Mouse (Mus musculus) cerebellum, postnatal 4 days (tissue): Measurements from ENCODE around the gene Nek9.

Source experiments
- DNase-seq, 2 experiments: peaks; one replicate each; pipeline ENCODE4 v3.0.0; 2022; ENCODE audit warnings: low spot score in 2 of 2, mixed read lengths in 1 of 2

Gene Nek9

DNA sequence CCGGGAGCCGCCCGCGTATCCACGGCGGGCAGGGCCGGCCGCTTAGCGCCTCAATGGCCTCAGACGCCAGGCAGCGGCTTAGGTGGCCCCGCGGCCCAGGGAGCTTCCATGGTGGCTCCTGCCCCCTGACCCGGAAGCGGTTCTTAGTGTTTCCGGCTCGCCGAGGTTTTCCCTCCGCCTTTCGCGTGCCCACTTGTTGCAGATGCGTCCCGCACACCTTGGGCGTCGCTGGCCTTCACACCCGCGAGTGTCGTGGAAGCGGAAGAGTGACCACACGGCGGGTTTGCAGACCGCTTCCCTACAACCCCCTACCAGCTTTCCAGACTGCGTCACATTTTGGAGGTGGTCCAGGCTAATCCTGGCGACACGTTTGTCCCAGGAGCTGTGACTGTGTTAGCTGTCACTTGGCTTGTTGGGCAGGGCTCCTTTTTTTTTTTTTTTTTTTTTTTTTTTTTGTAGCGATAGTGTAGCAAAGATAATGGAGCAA, at the start of gene Nek9:
Nek9 (minus strand) TSS at position 120 of the 487 bp plus-strand sequence.
- peak; percentile 92 to 95 for DNase-seq

DNA sequence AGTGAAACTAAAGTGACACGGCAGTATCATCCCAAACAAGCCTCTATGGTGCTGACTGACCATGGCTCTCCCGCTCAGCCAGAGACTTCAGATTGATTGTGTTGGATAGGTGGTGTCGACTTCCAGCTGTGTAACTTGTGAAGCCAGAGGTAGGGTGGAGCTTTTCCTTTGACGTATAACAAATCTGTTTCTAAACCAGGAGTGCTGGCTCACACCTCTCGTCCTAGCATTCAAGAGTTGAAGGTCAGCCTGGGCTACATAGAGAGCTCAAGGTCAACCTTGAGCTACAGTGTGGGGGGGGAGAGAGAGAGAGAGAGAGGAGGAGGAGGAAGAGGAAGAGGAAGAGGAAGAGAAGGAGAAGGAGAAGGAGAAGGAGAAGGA, 46.8 kb upstream of the Nek9 start:
- no peak for DNase-seq

DNA sequence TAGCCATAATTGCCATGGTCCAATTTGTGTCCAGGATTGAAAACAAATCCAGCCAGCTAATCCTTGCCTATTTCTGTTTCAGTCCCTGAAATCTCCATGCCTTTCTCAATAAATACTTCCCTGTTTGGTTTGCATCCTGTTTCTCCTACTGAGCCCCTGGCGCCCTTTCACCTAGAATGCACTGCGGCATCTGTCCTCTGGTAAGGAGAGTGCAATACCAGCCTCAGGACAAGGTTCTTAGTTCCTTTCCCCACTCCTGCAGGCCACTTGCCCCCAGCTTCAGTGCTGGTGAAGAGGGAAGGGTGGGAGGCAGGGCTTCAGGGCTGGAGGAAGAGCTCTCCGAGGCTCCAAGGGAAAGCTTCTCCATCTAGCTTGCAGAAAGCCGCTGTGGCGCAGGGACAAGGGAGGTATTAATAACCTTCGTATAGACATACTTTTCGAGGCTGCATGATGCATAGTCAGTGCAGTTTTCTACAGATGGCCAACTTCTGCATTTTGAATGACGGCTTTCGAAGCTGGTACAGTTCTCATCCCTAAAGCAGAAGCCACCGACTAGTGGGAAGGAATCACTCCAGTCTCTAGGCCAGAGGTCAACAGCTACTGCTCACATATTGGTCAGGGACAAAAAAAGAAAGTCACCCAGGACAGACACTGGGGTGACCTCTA, 46.3 kb upstream of the Nek9 start:
- no peak for DNase-seq

DNA sequence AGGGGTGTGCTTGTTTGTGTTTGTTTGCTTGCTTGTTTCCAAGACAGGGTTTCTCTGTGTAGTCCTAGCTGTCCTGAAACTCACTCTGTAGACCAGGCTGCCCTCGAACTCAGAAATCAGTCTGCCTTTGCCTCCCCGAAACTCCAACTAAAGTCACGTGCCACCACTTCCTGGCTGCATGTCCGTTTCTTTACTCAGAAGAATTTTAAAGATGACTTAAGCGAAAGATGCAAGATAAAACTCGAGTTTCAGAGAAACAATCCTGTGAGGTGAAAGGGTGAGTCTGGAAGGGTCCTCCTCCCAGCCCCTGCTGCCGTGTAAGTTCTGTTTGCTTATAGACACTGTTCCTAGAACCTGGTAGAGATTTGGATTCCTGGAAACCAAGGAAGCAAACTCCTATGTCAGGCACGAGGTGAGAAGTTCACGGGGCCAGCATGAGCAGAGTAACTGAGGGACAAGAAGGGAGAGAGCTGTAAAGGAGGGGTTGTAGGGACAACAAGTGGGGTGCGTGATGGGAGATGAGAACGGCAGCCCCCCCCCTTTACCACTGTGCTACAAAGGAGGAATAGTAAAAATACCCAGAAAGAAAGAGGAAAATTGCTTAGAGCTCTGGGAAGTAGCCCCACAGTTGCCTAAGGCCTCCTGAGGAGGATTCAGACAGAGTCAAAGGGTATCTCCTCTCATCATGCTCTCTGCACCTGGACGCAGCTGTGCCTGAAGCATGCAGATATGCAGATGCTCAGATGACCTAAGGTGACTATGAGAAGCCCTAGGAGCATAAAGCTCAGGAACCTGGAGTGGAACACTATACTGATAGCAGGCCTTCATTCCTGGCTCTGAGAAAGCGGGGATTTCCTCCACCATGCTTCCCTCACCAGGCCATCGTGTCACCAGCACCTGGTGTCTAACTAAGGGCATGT, 43.9 kb upstream of the Nek9 start:
- no peak for DNase-seq

DNA sequence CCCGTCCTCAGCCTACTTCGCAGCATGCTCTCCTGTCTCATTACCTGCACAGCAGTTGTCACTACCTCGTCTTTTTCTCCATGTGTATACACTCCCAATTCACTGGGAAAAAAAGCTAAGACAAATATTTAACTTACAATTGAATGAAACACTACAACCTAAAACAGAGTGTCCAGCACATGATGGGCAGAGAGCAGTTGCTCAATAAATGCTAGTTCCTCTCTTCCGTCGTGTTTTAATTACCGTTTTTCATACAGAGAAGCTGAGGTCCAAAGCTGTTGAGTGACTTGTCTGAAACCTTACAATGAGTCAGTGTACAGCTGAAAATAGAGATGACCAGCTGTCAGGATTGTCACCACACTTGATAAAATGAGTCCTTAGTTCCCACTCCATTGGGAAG, 42.4 kb upstream of the Nek9 start:
- DNase-seq: no peak

DNA sequence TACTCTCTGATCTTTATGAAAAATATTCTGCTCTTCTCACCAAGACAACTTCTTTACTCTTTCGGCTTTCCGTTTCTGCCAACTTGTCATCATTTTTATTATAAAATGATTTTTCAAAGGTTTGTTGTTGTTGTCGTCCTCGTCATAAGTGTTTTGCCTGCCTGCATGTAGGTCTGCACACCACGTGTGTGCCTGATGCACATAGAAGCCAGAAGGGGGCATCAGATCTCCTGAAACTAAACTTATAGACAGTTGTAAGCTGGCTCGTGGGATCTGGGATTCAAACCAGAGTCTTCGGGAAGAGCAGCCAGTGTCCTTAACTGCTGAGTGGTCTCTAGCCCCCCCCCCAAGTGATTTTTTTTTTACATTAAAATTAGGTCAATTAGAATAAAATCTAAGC, 41.8 kb upstream of the Nek9 start:
- DNase-seq: no peak

DNA sequence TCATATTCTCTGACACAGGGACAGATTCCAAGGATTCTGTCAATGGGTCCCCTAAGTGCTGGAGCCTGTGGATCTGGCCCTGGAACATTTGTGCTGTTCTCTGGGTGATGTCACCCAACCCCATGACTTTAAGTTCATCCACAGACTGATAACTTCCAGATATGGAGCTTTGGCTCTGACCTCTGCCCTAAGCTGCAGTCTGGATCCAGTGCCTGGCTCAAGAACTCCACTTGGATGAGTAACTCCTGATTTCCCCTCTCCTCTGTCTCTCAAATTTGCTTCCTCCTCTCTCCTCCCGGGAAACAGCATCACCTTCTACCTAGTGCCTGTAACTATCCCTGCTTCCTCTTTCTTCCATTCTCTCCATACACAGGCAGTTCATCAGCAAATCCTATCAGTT, 41.1 kb upstream of the Nek9 start:
- no peak for DNase-seq

DNA sequence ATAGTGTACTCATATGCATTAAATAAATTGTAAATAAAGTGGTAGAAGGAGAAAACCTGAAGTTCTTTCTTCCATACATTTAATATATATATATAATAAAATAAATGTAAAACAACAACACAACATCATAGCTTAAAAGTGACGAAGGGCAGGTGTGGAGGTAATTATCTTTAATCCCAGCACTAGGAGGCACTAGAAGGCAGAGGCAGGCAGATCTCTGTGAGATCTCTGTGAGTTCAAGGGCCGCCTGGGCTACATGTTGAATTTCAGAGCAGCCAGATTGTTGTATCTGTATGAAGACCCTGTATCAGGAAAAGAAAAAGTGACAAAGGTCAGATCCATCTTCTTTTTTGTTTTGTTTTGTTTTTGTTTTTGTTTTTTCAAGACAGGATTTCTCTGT, 39.1 kb upstream of the Nek9 start:
- DNase-seq: no peak

DNA sequence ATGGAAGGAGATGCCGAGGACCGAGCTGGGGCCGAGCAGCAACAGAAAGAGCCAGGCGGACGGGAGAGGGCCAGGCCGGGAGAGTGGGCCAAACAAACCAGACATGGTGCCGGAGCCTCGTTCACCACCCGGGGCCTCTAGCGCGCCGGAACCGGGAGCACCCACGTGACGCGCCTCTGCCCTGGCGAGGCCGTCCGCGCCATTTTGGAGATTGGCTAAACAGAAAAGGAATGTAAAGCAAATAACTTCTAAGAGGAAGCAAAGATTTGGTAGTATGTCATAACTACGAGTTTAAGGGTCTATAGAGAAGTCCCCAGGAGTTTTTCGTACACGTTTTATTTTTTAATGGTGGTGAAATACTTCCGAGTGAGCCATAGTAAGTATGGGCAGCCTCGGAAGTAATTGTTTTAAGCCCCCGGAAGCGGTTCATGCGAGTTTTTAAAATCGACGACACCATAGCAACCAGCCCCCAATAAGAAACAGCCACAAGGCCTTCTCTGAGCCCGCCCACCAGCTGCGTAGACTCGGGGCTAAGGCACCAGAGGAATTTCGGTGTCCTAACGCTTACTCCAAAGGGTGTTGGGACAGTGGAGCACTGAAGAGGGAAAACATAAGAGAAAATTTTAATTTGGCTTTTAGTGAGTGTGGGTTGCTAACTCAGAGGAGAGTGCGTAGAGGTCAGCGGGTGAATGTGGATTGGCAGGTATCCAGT, 35.6 kb upstream of the Nek9 start, which contains the start of gene Tmed10:
Tmed10 (minus strand) TSS at position 287 of the 712 bp plus-strand sequence.
- DNase-seq: peak; percentile 65 to 82

DNA sequence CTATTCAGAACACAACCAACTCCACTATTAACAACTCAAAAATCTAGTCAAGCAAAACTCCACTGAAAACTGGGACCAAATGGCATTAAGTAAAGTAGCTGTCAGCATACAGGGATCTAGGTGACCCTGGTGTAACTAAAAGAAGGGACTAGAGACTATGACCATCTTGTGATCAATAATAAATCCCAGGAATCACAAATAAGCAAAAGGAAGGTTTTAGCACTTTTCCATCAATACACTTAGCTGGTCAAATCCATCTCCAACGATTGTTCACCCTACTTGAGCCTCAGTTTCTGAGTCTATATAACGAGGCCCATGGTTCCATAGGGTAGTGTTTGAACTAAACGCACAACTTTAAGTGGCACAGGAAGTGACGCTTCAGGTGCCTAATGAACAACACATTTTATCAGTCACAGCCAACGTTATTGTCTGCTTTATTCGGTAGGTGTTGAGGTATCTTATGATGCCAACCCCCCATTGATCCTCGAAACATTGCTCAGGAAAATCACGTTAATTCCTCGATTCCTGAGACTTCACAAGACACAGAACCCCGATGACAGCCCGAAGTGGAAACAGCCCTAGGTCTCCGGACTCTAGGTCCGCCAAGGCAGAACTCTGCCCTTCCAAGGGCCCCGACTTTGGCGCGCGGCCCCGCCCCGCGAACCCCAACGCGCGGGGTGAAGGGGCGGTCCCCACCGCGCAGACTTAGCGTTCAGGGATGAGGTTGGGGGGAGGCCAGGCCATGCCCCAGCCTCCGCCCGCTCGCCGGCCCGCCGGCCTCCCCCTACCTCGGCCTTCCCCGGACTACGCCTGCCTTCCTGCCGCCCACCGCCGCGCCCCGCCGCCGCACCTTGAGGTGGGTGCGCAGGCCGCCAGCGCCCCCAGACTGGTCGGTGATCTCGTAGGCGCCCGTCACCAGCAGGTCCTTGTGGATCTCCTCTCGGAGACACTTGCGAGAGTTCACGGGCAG, 34.7 kb upstream of the Nek9 start:
- peak; percentile 34 to 51 for DNase-seq

DNA sequence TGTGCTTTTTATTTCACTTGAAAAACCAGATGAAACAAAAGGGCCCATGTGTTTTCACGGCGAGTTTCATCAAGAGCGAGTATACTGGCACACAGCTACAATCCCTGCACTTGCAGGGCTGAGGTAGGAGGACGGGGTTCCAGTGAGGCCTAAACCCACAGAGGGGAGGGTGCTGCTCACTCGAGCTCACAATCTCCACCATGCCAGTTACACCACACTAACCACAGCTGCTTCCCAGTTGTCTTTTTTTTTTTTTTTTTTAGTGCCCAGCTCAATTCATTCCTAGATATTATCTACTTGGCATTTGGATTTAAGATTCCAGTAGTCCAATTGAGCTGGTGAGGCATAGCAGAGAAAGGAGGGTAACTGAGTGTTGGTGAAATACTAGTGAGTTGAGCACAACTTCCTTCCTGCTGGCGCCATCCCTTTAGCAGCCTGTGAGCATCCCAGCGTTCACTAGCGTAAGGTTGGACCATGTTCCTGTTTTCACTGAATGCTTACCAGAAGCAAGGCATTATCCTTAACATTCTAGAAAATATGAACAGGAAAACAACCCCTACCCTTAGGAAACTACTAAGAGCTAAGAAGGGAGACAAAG, 33.0 kb upstream of the Nek9 start:
- DNase-seq: no peak

DNA sequence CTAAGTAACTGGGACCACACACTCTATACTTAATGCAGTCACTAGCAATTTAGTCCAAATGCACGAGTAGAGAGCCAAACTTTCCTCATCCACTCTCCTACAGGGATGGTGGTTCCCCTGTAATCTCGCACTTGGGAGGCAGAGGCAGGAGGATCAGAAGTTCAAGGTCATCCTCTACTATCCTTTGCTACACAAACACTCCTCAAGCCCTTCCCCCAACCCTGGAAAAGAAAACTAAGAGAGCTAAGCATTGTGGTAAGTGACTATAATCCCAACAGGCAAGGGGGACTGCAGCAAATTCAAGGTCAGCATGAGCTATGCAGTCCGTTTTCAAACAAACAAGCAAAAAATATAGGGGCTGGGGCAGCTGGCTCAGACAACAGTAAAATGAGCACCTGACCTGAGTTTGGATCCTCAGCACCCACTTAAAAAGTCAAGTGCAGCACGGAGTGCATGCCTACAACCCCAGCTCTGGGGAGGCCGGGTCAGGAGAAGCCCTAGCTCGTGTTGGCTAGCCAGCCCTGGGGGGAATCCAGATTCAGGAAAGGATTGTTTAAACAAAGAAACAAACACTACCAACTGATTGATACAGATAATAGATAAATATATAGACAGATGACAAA, 29.4 kb upstream of the Nek9 start:
- no peak for DNase-seq

DNA sequence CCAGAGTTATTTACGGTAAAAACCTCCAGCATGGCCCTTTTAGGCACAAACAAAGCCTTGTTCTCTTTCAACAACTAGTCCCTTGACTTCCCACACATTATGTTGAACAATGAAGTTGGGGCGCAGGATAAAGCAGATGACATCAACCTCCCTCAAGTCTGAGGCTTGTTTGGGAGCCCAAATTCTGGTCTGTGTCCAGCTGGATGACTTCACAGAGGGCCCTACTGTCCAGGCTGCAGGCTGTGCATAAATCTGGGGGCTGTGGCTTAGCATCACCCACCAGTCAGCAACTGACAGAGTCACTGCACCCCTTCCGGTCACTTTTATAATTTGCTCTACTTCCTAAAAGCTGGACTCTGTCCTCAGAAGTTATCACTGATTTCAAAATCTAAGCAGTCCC, 27.1 kb upstream of the Nek9 start:
- peak in 1 of 2 experiments; percentile 15 for DNase-seq

DNA sequence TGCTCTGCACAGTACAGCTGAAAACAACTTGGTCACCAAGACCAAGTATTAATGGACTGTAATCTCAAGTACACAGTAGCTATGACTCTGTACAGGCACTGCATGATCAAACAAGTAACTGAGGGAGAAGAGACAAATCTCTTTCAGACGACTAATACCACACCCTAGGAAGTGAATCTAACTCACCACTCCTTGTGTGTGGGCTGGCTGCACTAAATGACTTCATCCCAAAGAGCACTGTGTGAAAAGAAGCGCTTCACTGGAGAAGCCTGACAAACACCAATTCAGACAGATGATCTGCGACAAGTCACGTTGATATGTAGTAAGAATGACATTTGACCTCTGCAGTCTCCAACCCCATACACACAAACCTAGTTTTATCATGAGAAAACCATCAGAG, 23.3 kb upstream of the Nek9 start:
- DNase-seq: no peak

DNA sequence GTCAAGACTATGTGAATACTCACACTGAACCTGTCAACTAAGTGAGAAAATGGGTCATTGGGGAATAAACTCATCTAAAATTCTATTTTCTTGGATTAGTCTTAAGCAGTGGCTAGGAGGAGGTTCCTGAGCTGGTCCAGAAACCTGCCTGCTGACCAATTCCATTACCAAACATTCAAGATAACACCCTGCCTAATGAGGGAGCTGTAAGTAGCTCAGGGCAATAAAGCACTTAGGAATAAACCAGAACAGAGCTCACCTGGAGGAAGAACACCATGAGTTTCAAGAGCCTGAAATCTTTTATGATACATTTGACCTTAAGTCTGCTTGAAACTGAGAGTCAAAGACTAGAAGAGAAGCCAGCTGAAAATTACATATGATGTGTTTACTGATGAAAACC, 22.4 kb upstream of the Nek9 start:
- DNase-seq: no peak

DNA sequence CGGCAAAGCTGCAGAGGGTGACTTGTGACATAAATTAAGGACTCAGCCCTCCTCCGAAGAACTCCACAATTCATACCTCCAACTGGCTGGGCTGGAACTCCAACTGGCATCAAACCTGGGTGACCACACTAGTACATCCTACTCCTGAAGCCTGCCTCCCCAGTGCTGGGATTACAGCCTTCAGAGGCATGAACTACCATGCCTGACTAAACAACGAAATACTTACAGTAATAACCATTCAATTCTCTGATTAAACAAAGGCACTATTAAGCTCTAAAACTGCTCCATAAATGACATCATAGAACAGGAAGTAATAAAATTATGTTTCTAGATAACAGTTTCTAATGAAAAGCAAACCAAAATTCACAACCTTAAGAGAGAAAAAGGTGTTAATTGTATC, 22.0 kb upstream of the Nek9 start:
- no peak for DNase-seq

DNA sequence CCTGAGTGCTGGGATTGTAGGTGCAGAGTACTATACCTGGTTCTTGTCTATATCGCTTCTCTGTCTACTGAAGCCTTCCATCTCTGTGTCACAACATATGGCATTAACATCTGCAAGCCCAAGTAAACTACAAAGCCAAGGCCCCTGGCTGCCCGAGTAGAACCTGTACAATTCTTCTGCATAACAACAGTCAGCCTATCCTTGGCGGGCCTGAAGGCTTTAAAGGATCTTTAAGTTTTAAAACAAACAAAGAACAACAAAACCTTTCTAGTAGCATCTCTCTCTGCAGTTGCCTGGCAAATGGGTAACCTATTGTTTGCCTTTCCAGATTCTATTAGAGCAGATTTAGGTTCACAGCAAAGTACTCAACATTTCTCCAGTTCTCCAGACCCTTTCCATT, 14.9 kb upstream of the Nek9 start:
- DNase-seq: no peak

DNA sequence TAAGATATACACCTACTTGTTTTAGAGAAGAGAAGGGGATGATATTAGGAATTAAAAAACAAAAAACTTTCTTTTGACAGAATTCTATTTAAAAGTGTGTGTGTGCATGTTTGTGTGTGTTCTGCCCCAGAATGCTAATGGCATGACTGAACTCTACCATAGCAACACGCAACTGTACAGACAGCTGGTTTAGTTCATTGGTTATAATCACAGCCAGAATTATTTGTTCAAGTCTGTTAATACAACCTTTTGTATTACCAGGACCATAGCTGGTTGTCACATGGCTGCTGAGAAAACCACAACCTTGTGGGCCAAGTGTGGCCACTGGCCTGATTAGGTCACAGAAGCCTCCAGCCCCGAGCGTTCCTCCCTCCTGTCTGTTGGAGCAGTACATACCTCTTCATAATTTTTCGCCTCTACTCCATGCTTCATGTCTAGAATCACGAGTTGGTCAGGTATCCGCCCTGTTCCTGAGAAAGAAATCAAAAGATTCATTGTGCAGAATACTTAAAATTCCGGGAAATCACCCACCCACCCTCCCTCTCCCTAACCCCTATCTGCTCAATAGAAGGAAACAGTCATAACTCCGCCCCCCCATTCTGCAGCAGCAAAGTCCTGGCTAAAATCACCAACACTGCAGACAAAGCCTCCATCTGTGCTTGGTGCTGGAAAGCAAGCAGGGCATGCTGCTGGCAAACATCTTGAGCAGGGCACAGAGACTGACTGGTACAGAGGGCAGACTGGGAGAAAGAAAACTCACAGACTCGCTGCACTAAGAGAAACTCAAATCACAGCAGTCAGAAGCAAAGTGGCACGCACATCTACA, 11.5 kb upstream of the Nek9 start:
- DNase-seq: peak; percentile 23 to 27

DNA sequence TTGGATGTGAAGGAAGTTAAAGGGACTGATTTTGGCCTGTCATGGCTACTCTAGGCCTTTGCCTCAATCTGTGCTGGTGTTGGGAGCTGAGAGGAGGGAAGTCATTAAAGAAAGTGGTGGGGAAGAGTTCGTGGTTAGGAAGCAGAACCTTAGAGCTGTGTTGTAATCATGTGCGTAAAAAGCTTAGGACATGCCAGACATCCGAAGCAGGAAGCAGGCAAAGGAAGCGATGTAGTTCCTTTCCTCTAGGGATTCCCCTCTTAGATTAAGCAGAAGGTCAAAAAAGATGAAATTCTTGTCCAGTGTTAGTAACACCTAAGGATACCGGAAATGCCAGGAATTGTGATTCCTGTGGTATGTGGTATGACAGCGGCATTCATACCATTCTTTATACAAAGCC, 9.2 kb upstream of the Nek9 start:
- DNase-seq: no peak
